Mouse (Mus musculus) heart, embryonic 16.5 days (tissue): ENCODE data around the gene Dnajc8. TPM values are rescaled to one million over a fixed set of nuclear protein-coding genes. Genes with fewer than 3 reads are reported as not detected.

Experiments
- ATAC-seq: fragments of 200-750 bp; cut with Nextera tagmentation; replicated peaks from 2 replicates; pipeline ENCODE4 v1.8.0; 2017; ENCODE audit warnings: moderate number of reproducible peaks; ENCODE audit not compliant: insufficient read depth, low FRiP score; ENCODE audit errors: extremely low read depth
- H3K27ac ChIP-seq: fragments of 300-500 bp; sonication (generic); 2 replicates; pipeline ENCODE4 v1.5.1; 2014; ENCODE audit warnings: mild to moderate bottlenecking, low read length, control low read depth, moderate library complexity
- H3K27me3 ChIP-seq: fragments of 300-500 bp; sonication (generic); 2 replicates; pipeline ENCODE4 v1.6.1; 2014; ENCODE audit warnings: low read length, mixed read lengths; ENCODE audit not compliant: control insufficient read depth, insufficient read depth
- H3K36me3 ChIP-seq: fragments of 300-500 bp; sonication (generic); 2 replicates; pipeline ENCODE4 v1.6.1; 2014; ENCODE audit not compliant: control insufficient read depth, insufficient read depth
- H3K4me1 ChIP-seq: fragments of 300-500 bp; sonication (generic); 2 replicates; pipeline ENCODE4 v1.6.1; 2014; ENCODE audit warnings: low read length, mixed read lengths; ENCODE audit not compliant: control insufficient read depth, insufficient read depth
- H3K4me2 ChIP-seq: fragments of 300-500 bp; sonication (generic); 2 replicates; pipeline ENCODE4 v1.6.1; 2014; ENCODE audit warnings: low read depth, mild to moderate bottlenecking, control low read depth, low read length
- H3K4me3 ChIP-seq: fragments of 300-500 bp; sonication (generic); 2 replicates; pipeline ENCODE4 v1.5.1; 2014; ENCODE audit warnings: mild to moderate bottlenecking, control low read depth, low read length
- H3K9ac ChIP-seq: fragments of 300-500 bp; sonication (generic); 2 replicates; pipeline ENCODE4 v1.6.1; 2014; ENCODE audit warnings: low read length, control low read depth
- H3K9me3 ChIP-seq: fragments of 300-500 bp; sonication (generic); replicated peaks from 2 replicates; pipeline ENCODE4 v1.6.1; 2016; ENCODE audit warnings: low read length; ENCODE audit not compliant: control insufficient read depth
- WGBS: fragments of 180-500 bp; shearing (Covaris S2); extraction: QIAGEN DNeasy Blood & Tissue Kit; methylation state at CpG from one replicate; pipeline ENCODE4 v1.1.7; 2014; 5-methylcytosine and 5-hydroxymethylcytosine counted together
- polyA plus RNA-seq: library from polyadenylated mRNA; unstranded; fragments of >200 nt; fragmentation: Nextera tagmentation; extraction: Ambion mirVana; gene quantifications from 2 replicates; pipeline ENCODE4 v1.2.1, GENCODE M21; 2015

The Dnajc8 gene
- polyA plus RNA-seq, 1 experiment from 2014 or later = 117 TPM

DNA sequence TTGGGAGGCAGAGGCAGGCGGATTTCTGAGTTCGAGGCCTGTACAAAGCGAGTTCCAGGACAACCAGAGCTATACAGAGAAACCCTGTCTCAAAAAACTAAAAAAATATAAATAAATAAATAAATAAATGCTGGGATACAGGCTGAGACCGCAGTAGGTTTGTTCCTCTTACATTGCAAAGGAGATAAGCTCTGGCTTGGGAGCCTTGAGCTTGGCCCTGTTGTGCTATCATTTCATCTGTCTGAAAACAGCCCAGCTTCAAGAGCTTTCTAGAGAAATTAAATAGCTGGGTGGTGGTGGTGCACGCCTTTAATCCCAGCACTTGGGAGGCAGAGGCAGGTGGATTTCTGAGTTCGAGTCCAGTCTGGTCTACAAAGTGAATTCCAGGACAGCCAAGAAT is 33.7 kb upstream of the Dnajc8 start:
- H3K9ac ChIP-seq = no peak overlapping the region
- ATAC-seq = no peak
- H3K36me3 ChIP-seq = peaks cover 4% of the 10 kb centered on the region; the same call in 1 of the 2 replicates
- H3K4me1 ChIP-seq = no peaks in the 10 kb centered on the region; the same call in 1 of the 2 replicates
- H3K27me3 ChIP-seq = no peaks in the 10 kb centered on the region
- no peaks in the 10 kb centered on the region for H3K9me3 ChIP-seq
- no peak overlapping the region for H3K4me3 ChIP-seq
- H3K4me2 ChIP-seq = no peak overlapping the region
- WGBS = 94% methylated on average over 6 of the region's 6 CpGs
- no peak overlapping the region for H3K27ac ChIP-seq

DNA sequence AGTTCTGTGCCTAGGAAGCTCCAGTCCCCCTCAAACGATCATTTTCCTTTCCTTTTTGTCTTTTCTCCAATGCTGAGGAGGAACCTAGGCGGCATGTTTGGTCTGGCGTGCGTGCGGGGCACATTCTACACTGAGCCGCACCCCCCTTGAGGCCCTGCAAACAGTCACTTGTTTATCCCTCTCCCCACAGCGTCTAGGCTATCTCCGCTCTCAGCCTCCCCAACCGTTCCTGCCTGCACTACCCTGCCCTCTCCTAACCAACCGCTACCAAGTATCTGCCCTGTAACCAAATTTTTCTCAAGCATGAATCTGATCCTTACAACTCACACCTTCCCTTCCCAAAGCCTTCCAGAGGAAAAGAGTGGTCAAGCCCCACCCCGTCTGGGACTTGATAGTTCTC is 32.0 kb upstream of the Dnajc8 start:
- no peak overlapping the region for H3K9ac ChIP-seq
- H3K27me3 ChIP-seq = no peaks in the 10 kb centered on the region
- no peaks in the 10 kb centered on the region for H3K36me3 ChIP-seq
- WGBS = 80% methylated on average over 11 of the region's 11 CpGs
- no peaks in the 10 kb centered on the region for H3K9me3 ChIP-seq
- H3K4me3 ChIP-seq = no peak overlapping the region
- H3K4me1 ChIP-seq = peaks cover 4% of the 10 kb centered on the region
- H3K27ac ChIP-seq = no peak overlapping the region
- ATAC-seq = no peak
- no peak overlapping the region for H3K4me2 ChIP-seq

DNA sequence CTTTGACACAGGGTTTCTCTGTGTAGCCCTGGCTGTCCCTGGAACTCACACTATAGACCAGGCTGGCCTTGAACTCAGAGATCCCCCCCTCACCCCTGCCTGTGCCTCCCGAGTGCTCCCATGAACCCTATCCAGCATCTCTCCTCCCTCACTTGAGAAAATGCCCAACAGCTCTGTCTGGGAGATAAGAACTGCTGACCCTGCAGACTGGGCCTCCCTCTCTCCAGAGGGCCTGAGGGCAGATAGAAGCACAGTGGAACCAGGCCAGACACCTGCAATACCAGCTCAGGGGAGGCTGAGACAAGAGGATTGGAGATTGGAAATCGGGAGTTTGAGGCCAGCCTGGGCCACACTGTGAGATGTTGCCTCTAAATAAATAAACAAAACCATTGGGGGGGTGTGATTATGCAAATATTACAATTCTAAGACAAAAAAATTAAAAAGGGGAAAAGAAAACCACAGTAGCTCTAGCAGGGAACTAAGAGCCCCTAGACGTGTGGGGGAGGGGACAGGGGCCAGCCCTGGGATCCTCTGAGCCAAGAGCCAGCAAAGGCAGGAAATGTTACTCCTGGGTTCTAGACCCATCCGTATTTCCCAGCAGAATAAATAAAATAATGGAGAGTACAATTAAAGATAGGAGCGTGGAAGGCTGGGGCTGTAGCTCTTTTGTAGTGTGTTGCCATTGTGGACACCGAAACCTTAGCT is 30.2 kb upstream of the Dnajc8 start:
- WGBS = 61% methylated on average over 6 of the region's 6 CpGs
- ATAC-seq = no peak

DNA sequence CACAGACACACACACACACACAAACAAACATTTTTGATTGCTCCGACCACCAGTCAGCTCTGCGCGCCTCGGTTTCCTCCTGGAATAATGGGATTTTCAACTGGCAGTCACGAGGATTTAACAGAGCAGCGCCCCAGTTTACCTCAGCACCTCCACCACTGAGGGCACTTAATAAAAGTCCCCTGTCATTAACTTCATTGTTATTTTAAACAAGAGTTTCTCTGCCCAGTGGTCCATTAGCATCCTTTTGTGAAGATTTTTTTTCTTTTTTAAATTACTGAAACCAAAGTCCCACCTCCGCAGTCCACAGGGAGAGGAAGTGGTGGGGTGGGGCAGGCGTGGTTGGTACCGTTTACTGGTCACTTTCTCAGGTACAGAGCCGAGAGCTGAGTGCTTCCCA is 29.6 kb upstream of the Dnajc8 start:
- H3K4me2 ChIP-seq = no peak overlapping the region
- H3K4me1 ChIP-seq = peaks cover 13% of the 10 kb centered on the region
- no peaks in the 10 kb centered on the region for H3K36me3 ChIP-seq
- WGBS = 66% methylated on average over 10 of the region's 10 CpGs
- H3K27ac ChIP-seq = no peak overlapping the region
- ATAC-seq = no peak
- no peak overlapping the region for H3K9ac ChIP-seq
- H3K4me3 ChIP-seq = no peak overlapping the region
- H3K9me3 ChIP-seq = no peaks in the 10 kb centered on the region
- no peaks in the 10 kb centered on the region for H3K27me3 ChIP-seq

More for the DNA sequence above, 30.2 kb upstream of the Dnajc8 start:
- Histone ChIP-seq H3K9ac (no peak overlapping the region), H3K4me3 (no peak overlapping the region), H3K27ac (no peak overlapping the region), H3K4me2 (no peak overlapping the region), H3K27me3 (no peaks in the 10 kb centered on the region), H3K4me1 (peaks cover 10% of the 10 kb centered on the region), H3K36me3 (no peaks in the 10 kb centered on the region), H3K9me3 (no peaks in the 10 kb centered on the region)

DNA sequence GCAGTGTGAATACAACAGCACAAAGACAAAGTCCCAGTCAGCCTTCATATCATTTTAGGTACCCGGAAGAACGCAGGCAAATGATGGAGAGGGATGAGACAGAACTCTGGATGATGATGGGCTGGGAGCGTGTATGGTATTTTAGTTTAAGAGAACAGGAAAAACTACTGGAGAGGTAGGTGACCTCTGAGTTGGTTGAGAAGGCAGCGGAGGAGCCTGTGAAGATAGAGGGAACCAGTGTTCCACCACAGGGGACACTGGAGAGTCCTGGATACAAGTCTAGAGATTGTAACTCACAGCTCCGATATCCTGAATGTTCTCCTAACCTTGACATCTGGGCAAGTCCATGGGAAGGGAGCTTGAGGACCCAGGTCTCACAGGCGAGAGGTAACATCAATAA is 29.1 kb upstream of the Dnajc8 start:
- H3K9ac ChIP-seq = no peak overlapping the region
- H3K4me3 ChIP-seq = no peak overlapping the region
- H3K4me2 ChIP-seq = no peak overlapping the region
- 87% methylated on average over 6 of the region's 6 CpGs for WGBS
- peaks cover 14% of the 10 kb centered on the region for H3K4me1 ChIP-seq
- no peak for ATAC-seq
- H3K27ac ChIP-seq = no peak overlapping the region
- H3K36me3 ChIP-seq = no peaks in the 10 kb centered on the region
- no peaks in the 10 kb centered on the region for H3K9me3 ChIP-seq
- no peaks in the 10 kb centered on the region for H3K27me3 ChIP-seq

DNA sequence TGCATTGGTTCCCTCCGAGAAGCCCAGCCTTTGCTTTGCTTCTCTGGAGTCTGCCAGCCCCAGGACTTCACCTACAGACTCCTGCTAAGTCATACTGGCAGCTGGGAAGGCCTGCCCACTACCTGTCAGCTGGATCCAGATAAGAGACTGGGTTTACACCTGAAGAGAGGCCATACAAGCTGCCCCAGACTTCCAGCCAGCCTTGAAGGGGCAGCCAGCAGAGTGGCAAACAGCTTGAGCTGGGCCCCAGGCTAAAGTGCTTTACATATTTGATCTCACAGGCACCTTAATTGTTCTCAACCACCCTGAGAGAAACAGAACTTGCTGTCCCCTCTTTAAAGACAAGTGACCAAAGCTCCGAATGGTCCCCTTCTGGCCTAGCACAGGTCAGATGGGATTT is 28.1 kb upstream of the Dnajc8 start:
- no peak overlapping the region for H3K4me3 ChIP-seq
- 53% methylated on average over 2 of the region's 2 CpGs for WGBS
- no peak for ATAC-seq
- H3K4me2 ChIP-seq = no peak overlapping the region
- H3K9ac ChIP-seq = peak overlapping the region; percentile 45; the same call in 1 of the 2 replicates
- H3K9me3 ChIP-seq = no peaks in the 10 kb centered on the region
- peaks cover 14% of the 10 kb centered on the region for H3K4me1 ChIP-seq
- no peaks in the 10 kb centered on the region for H3K36me3 ChIP-seq
- H3K27ac ChIP-seq = no peak overlapping the region
- no peaks in the 10 kb centered on the region for H3K27me3 ChIP-seq

DNA sequence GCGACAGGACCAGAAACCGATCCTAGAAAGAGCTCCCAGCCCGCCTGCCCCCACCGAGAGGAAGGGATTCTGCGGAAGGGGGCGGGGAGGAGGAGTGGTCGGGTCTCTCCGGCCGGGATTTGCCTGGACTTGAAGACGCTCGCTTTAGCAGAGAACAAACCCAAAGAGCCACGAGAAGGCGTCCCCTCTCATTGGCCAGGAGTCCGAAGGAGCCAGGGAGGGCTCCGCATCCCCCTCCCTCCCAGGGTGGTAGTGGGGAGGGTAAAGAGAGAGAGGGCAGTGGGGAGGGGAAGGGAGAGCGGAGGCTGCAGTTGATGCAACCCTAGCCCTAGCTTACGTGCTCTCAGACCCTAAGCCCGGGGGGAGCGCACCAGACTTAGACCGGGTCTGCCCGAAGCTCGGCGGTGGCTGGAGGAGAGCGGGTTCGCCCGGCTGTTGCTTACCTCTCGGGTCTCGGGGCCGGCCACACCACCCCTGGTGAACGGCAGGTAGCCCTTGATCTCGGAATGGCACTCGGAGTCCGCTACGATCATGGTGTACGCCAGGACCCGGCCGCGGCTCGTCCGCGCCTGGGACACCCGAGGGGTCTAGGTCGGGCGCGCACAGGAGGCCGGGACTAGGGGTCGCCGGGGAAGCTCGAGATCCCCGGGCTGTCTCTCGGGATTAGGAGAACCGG is 25.6 kb upstream of the Dnajc8 start:
- Histone ChIP-seq H3K4me3 (peak overlapping the region; percentile 92), H3K4me1 (peaks cover 22% of the 10 kb centered on the region), H3K27ac (peak overlapping the region; percentile 84), H3K9me3 (no peaks in the 10 kb centered on the region), H3K9ac (peak overlapping the region; percentile 77), H3K27me3 (no peaks in the 10 kb centered on the region), H3K4me2 (peak overlapping the region; percentile 92), H3K36me3 (no peaks in the 10 kb centered on the region)
- ATAC-seq = peak; percentile 56
- under 1% methylated on average over 52 of the region's 52 CpGs for WGBS

DNA sequence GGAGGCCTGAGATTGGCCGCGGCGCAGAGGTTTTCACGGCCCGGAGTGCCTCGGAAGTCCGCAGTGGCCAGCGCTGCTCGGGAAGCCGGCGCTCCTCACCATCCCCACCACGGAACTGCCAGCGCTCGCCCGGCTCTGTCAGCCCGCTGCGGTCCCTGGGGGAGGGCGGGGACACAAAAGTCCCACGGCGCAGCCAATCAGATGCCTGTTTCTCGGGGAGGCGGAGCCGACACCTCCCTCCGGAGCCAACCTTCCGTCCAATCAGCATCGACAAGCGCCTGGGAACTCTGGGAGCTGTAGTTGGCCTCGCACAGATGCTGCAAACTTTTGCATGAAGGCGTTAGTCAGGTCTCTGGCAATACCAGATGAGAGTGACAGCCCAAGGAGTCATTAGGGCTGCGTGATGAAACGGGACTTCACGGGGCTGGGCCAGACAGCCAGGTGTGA is 25.0 kb upstream of the Dnajc8 start, which contains the start of gene Sesn2:
TSS of gene Sesn2 (minus strand) at position 150 of the 447 bp plus-strand sequence.
- under 1% methylated on average over 32 of the region's 32 CpGs for WGBS
- no peaks in the 10 kb centered on the region for H3K36me3 ChIP-seq
- peaks cover 22% of the 10 kb centered on the region for H3K4me1 ChIP-seq
- H3K9ac ChIP-seq = peak within 1 kb of the TSS; percentile 77
- peak; percentile 94 for ATAC-seq
- H3K4me2 ChIP-seq = peak within 1 kb of the TSS; percentile 92
- no peaks in the 10 kb centered on the region for H3K9me3 ChIP-seq
- H3K4me3 ChIP-seq = peak within 1 kb of the TSS; percentile 92
- H3K27me3 ChIP-seq = no peaks in the 10 kb centered on the region
- H3K27ac ChIP-seq = peak within 1 kb of the TSS; percentile 84

DNA sequence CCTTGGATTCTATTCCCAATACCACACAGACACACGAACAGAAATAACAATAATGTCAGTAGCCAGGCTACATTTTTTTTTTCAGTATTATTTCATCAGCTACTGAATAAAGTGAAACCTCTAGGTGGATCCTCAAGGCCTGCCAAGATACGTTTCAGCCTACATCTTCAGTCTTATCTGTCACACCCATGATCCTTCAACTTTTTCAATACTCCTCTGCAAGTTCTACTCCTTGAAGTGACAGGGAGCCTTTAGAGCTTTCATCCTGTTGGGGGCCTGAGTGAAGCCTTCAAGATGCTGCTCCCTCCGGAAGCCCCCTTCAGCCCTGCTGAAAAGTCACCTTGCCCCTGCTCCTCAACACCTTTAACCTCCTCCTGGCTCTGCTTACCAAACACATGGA is 23.3 kb upstream of the Dnajc8 start:
- no peak overlapping the region for H3K4me3 ChIP-seq
- no peaks in the 10 kb centered on the region for H3K27me3 ChIP-seq
- no peak overlapping the region for H3K9ac ChIP-seq
- no peaks in the 10 kb centered on the region for H3K9me3 ChIP-seq
- peaks cover 24% of the 10 kb centered on the region for H3K4me1 ChIP-seq
- 71% methylated on average over 3 of the region's 3 CpGs for WGBS
- no peak overlapping the region for H3K27ac ChIP-seq
- ATAC-seq = no peak
- H3K4me2 ChIP-seq = no peak overlapping the region
- no peaks in the 10 kb centered on the region for H3K36me3 ChIP-seq
